Mouse (Mus musculus) spleen, postnatal 14 days (tissue): ENCODE measurements around the gene Itga10.
"Not testable (repeated sequence)": the region's sequence is repeated elsewhere in the genome, so short reads cannot be mapped to it uniquely, and the experiment has no call there.

ENCODE experiments used
- DNase-seq, 2 experiments: peaks; one replicate each; pipeline ENCODE4 v3.0.0; 2021 to 2022; ENCODE audit warnings: low spot score in 2 of 2

The Itga10 gene

GRCm38 (mm10) chr3:96634928-96635879, 10.2 kb upstream of the Itga10 start, which contains the start of the genes Pex11b and Gm42957:
Gene Pex11b, plus strand, starts transcription at chr3:96635376.
Gene Gm42957, plus strand, starts transcription at chr3:96635474.
- peak; percentile 58 to 73 for DNase-seq

GRCm38 (mm10) chr3:96635906-96636305, 9.5 kb upstream of the Itga10 start:
- DNase-seq, result no peak

- DNase-seq, result no peak
These were observed 8.9 kb upstream of the Itga10 start for GRCm38 (mm10) chr3:96636448-96636847.

GRCm38 (mm10) chr3:96639219-96639618, 6.2 kb upstream of the Itga10 start:
- peak; percentile 46 to 61 for DNase-seq

- no peak for DNase-seq
These were observed 2.0 kb downstream of the Itga10 start for GRCm38 (mm10) chr3:96647365-96647764.

GRCm38 (mm10) chr3:96660901-96661300, 15.5 kb downstream of the Itga10 start:
- no peak for DNase-seq

GRCm38 (mm10) chr3:96662731-96663316, 17.4 kb downstream of the Itga10 start:
- DNase-seq, result no peak

- peak; percentile 17 to 49 for DNase-seq
These were observed 18.3 kb downstream of the Itga10 start for GRCm38 (mm10) chr3:96663432-96664239.

GRCm38 (mm10) chr3:96665732-96666363, 20.5 kb downstream of the Itga10 start:
- DNase-seq, result not testable (repeated sequence)

- DNase-seq, result no peak
These were observed 21.5 kb downstream of the Itga10 start for GRCm38 (mm10) chr3:96666916-96667315.

- DNase-seq, result no peak
These were observed 21.9 kb downstream of the Itga10 start for GRCm38 (mm10) chr3:96667316-96667715.

- no peak for DNase-seq
These were observed 23.2 kb downstream of the Itga10 start for GRCm38 (mm10) chr3:96668424-96669067.

GRCm38 (mm10) chr3:96669727-96670468, 24.5 kb downstream of the Itga10 start, which contains the start of gene Ankrd35:
Gene Ankrd35, plus strand, starts transcription at chr3:96670131.
- peak; percentile 32 to 64 for DNase-seq

- no peak for DNase-seq
These were observed 26.1 kb downstream of the Itga10 start for GRCm38 (mm10) chr3:96671519-96671918.

- DNase-seq, result no peak
These were observed 28.1 kb downstream of the Itga10 start for GRCm38 (mm10) chr3:96673514-96673913.

- DNase-seq, result no peak
These were observed 29.1 kb downstream of the Itga10 start for GRCm38 (mm10) chr3:96674442-96674841.

GRCm38 (mm10) chr3:96675171-96675570, 29.8 kb downstream of the Itga10 start:
- no peak for DNase-seq

GRCm38 (mm10) chr3:96675690-96676089, 30.3 kb downstream of the Itga10 start:
- no peak for DNase-seq

GRCm38 (mm10) chr3:96678456-96678855, 33.1 kb downstream of the Itga10 start:
- no peak for DNase-seq

GRCm38 (mm10) chr3:96679159-96679674, 33.8 kb downstream of the Itga10 start:
- no peak for DNase-seq
